Mouse (Mus musculus): ENCODE data around the gene Gli3.

DNA sequence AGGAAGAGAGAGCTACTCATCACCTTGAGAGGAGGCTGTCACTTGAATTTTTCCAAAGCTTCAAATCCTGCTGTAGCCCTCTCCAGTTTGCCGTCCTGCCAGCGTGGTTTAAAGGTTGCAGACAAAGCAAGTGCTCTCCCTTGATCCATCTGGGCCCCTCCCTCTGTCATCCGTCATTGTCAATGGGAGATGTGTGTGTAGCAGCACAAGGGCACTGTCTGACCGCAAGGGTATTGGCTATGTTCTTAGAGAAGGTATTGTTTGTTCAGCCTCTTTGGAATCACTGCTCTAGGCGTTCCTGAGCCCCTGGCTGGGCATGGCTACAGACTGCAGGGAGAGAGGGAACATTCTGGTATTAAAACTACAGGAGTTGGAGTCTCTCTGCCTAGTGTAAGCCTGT is 79.0 kb downstream of the Gli3 start:
- no peak for TF ChIP-seq CTCF (IDR thresholded peaks at IDR 0.05; ENCODE audit: control insufficient read depth, insufficient read depth, insufficient replicate concordance, low read depth, low read length)
- no peak for TF ChIP-seq POLR2A (IDR thresholded peaks at IDR 0.05; ENCODE audit: control insufficient read depth, low read depth, low read length)
